Mouse (Mus musculus) layer of hippocampus, adult 18-20 months (tissue): ENCODE measurements at regions not wholly inside any gene's neighbourhood (a gene's known extent, or its start where the extent isn't known, plus 50 kb on each side); places are given as distances from the start of the nearest gene placed in this dataset.

ENCODE experiments used
- DNase-seq, 2 experiments: peaks; one replicate each; pipeline ENCODE4 v3.0.0; 2022; ENCODE audit warnings: low spot score in 2 of 2

DNA sequence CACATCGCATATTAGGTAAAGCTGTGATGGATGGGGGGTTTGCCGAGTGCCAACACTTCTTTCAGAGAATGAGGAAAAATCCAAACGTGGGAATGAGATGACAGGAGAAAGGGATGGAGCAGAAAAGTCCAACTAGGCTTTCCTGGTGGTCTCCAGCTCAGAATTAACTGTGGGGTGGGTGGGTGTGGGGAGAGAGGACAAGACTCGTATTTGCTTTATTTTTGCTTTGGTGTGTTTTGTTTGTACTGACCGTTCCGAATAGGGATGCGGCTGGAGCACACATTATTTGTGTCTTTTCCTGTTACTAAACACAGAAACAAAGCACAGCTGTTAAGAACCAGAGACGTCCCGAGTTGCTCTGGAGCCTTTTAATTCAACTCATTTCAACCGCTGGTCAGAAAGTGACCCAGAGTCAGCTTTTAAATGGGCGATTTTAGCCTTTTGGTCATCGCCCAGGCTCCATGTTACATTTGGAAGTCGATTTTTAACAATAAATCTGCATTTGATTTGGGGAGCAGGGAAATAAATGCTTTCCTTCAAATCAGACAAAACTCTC, 136.7 kb downstream of the Gm10295 start:
- no peak for DNase-seq

GRCm38 (mm10) chr7:71193131-71193530, 158.2 kb downstream of the Gm10295 start:
- DNase-seq: no peak

- DNase-seq: no peak
Measured at GRCm38 (mm10) chr7:71190161-71190711, 161.0 kb downstream of the Gm10295 start.

GRCm38 (mm10) chr7:71189757-71190156, 161.5 kb downstream of the Gm10295 start:
- no peak for DNase-seq

DNA sequence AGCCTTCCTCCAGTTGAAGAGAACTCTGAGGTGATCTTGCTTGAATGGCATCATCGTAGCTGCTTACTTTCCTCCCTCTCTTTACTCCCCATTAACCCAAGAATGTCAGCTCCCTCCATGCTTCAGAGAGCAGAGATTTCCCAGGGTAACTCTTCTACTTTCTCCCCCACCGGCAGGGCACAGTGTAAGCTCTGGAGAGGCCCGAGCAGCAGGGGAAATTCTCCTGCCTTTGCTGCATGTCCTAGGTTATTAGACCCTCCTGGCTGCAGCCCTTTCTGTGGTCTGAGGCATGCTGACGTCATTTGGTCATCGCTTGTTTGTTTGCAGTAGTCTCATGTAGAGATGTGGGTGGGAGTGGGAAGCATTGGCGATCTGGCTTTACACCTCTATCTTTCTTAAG, 163.2 kb downstream of the Gm10295 start:
- DNase-seq: no peak

- DNase-seq: no peak
Measured at GRCm38 (mm10) chr7:71174871-71175270, 176.4 kb downstream of the Gm10295 start.

DNA sequence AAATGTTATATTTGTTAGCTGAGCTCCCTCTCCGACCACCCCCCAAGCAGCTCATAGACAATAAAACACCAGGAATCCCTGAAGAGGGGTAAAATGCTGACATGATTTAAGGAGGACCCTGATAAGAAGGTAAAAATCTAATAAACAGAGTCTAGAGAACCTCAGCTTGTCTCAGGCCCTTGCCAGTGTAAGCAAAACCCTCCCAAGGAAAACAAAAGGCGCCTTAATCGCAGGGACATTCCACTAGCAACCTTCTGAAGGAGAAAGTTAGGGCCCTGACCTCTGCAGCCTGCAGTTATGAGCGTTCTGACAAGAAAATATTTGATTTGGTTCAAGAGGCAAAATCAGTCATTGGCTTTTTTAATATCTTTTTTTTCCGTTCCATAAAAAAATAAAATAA, 212.2 kb downstream of the Gm10295 start:
- no peak for DNase-seq

- no peak for DNase-seq
Measured at GRCm38 (mm10) chr7:71129981-71130380, 221.3 kb downstream of the Gm10295 start.

- DNase-seq: no peak
Measured at GRCm38 (mm10) chr7:71128928-71129327, 222.4 kb downstream of the Gm10295 start.

- peak in 1 of 2 experiments; percentile 4 for DNase-seq
Measured at GRCm38 (mm10) chr7:71121453-71121852, 229.8 kb downstream of the Gm10295 start.

- DNase-seq: no peak
Measured at GRCm38 (mm10) chr7:71120975-71121374, 230.3 kb downstream of the Gm10295 start.

DNA sequence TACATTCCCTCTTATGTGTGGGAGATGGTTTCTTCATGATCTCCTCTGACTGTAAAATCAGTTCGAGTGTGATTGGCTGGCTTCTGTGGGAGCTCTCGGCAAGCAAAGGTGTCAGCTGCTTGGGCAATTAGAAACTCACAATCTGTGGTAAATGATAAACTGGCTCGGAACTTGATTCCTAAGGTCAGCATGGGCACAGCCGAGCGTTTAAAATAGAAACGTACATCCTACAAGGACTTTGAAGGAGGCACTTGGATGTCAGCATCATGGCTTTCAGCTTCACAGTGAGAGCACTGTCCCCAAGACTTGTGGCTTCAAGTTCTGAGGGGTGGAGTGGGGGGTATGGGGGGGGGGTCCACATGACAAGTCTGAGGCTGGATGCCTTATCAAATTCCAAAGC, 231.3 kb downstream of the Gm10295 start:
- no peak for DNase-seq

DNA sequence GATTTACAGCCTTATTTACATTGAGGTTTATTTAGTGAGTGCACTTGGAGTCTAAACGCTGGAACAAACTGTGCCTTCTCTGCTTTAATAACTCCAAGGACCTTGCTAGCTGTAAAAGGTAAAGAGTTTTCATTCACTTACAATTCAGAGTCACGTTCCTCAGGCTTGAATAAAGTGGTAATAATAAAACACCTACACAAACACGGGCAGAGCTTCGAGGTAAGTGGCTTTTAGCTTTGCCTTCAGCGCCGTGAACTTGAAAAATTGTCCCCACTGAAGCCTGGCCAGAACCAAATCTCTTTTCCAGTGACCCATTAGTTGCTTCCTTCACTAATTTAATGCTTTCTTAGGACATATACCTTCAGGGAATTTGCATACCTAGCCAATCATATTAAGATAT, 244.2 kb downstream of the Gm10295 start:
- DNase-seq: no peak

GRCm38 (mm10) chr7:71100266-71100665, 251.0 kb downstream of the Gm10295 start:
- no peak for DNase-seq

DNA sequence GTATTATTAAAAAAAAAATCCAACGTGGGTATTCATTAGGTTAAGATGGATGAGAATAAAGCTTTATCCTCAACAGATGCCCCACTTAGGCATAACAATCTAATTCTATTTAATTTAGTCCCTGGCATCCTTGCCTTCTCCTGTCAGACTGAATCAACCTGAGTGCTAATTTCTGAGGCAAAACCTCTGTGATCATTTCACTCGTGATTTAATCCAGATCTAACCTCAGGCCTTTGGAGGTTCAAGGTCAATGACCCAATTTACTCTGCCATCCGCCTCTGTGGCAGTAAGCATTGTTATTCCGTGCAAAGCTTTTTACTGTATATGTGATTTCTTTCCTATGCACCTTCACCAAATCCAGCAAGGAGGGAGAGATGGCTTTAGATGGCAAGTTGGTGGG, 253.0 kb downstream of the Gm10295 start:
- no peak for DNase-seq

GRCm38 (mm10) chr7:71093301-71093939, 257.9 kb downstream of the Gm10295 start:
- no peak for DNase-seq

- DNase-seq: no peak
Measured at GRCm38 (mm10) chr7:71092825-71093224, 258.5 kb downstream of the Gm10295 start.

DNA sequence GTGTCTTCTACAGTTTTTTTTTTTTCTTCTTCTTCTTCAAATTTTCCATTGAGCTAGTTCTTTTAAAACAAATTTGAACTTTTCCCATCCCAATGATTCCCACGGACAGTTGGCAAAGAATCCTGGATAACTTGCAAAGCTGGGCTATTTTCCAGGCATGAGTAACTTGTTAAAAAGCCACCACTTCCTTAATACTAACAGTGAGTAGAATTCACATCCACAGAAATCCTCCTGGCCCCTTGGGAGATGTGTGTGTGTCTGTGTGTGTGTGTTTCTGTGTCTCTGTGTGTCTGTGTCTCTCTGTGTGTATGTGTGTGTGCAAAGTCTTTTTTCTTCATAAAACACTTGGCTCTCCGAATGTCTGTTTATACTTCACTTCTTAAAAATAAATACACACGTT, 259.0 kb downstream of the Gm10295 start:
- no peak for DNase-seq

GRCm38 (mm10) chr7:71064446-71065391, 286.6 kb downstream of the Gm10295 start:
- no peak for DNase-seq

GRCm38 (mm10) chr7:71050825-71051224, 300.5 kb downstream of the Gm10295 start:
- DNase-seq: no peak

- no peak for DNase-seq
Measured at GRCm38 (mm10) chr7:71047201-71047600, 304.1 kb downstream of the Gm10295 start.

DNA sequence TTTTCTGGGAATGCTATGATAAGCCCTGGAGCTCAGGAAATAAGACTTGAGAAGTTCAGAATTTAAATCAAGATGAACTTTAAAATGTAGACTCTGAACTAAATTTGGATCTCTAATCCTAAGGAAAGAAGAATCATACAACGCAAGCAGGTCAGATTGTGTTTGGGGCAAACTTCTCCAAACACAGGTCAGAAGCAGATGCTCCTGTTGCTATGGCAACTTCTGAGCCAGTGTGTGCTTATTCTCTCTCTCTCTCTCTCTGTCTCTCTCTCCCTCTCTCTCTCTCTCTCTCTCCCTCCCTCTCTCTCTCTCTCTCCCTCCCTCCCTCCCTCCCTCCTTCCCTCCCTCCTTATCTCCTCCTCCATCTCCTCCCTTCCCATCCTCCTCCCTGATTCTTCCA, 304.7 kb downstream of the Gm10295 start:
- no peak for DNase-seq
